Mouse (Mus musculus) stomach, postnatal 0 days (tissue): ENCODE results near the gene Snx9.

Experiments
- CTCF ChIP-seq: IDR thresholded peaks from 2 replicates; pipeline ENCODE4 v1.5.1; 2016; ENCODE audit warnings: antibody characterized with exemption, low read depth, mild to moderate bottlenecking, moderate library complexity
- EP300 ChIP-seq: optimal IDR thresholded peaks from 2 replicates; pipeline ENCODE3; 2016; ENCODE audit warnings: antibody characterized with exemption

- no peak for TF ChIP-seq EP300
- no peak for TF ChIP-seq CTCF
Observed at GRCm38 (mm10) chr17:5911591-5911990, 70.5 kb downstream of the Snx9 start.
